Mouse (Mus musculus) midbrain, embryonic 11.5 days (tissue): ENCODE data around the gene Fut11. TPM values are rescaled to one million over a fixed set of nuclear protein-coding genes. Genes with fewer than 3 reads are reported as not detected.

Experiments
- ATAC-seq: fragments of 200-750 bp; cut with Nextera tagmentation; 2 replicates; pipeline ENCODE4 v1.8.0; 2017; ENCODE audit warnings: moderate TSS enrichment, moderate library complexity; ENCODE audit not compliant: low FRiP score
- DNase-seq: peaks from one replicate; pipeline ENCODE4 v3.0.0; 2015; ENCODE audit warnings: low spot score; ENCODE audit errors: missing footprints
- H3K27ac ChIP-seq: fragments of 300-500 bp; sonication (generic); 2 replicates; pipeline ENCODE4 v1.5.1; 2014; ENCODE audit warnings: low read depth, low read length
- H3K27me3 ChIP-seq: fragments of 300-500 bp; sonication (generic); 2 replicates; pipeline ENCODE4 v1.6.1; 2014; ENCODE audit warnings: mild to moderate bottlenecking, low read length, moderate library complexity, mixed read lengths; ENCODE audit not compliant: control insufficient read depth, insufficient read depth
- H3K36me3 ChIP-seq: fragments of 300-500 bp; sonication (generic); 2 replicates; pipeline ENCODE4 v1.6.1; 2014; ENCODE audit warnings: mild to moderate bottlenecking, low read length, moderate library complexity, mixed read lengths; ENCODE audit not compliant: control insufficient read depth, insufficient read depth
- H3K4me1 ChIP-seq: fragments of 300-500 bp; sonication (generic); 2 replicates; pipeline ENCODE4 v1.6.1; 2014; ENCODE audit warnings: low read length; ENCODE audit not compliant: control insufficient read depth, insufficient read depth
- H3K4me2 ChIP-seq: fragments of 300-500 bp; sonication (generic); 2 replicates; pipeline ENCODE4 v1.6.1; 2014; ENCODE audit warnings: mild to moderate bottlenecking, moderate library complexity
- H3K4me3 ChIP-seq: fragments of 300-500 bp; sonication (generic); 2 replicates; pipeline ENCODE4 v1.5.1; 2014; ENCODE audit warnings: low read depth, low read length
- H3K9ac ChIP-seq: fragments of 300-500 bp; sonication (generic); 2 replicates; pipeline ENCODE4 v1.6.1; 2014; ENCODE audit warnings: low read length
- H3K9me3 ChIP-seq: fragments of 300-500 bp; sonication (generic); 2 replicates; pipeline ENCODE4 v1.6.1; 2016; ENCODE audit warnings: low read length; ENCODE audit not compliant: control insufficient read depth
- WGBS: fragments of 180-500 bp; shearing (Covaris S2); extraction: QIAGEN DNeasy Blood & Tissue Kit; methylation state at CpG from one replicate; pipeline ENCODE4 v1.1.7; 2014; 5-methylcytosine and 5-hydroxymethylcytosine counted together
- polyA plus RNA-seq: library from polyadenylated mRNA; unstranded; fragments of >200 nt; fragmentation: Nextera tagmentation; extraction: Ambion mirVana; gene quantifications from 2 replicates; pipeline ENCODE4 v1.2.1, GENCODE M21; 2014

The Fut11 gene
- polyA plus RNA-seq, 1 experiment from 2014 or later, result 20.7 TPM

- WGBS, result 91% methylated on average over 4 of the region's 4 CpGs
- DNase-seq, result no peak
- H3K27ac ChIP-seq, result no peak overlapping the region
- H3K4me2 ChIP-seq, result no peak overlapping the region
- no peaks in the 10 kb centered on the region for H3K27me3 ChIP-seq
- no peaks in the 10 kb centered on the region for H3K9me3 ChIP-seq
- no peak overlapping the region for H3K9ac ChIP-seq
- H3K4me1 ChIP-seq, result no peaks in the 10 kb centered on the region
- peaks cover 49% of the 10 kb centered on the region for H3K36me3 ChIP-seq
- no peak overlapping the region for H3K4me3 ChIP-seq
- ATAC-seq, result no peak
Observed at GRCm38 (mm10) chr14:20721371-20721770, 26.6 kb downstream of the Fut11 start.

GRCm38 (mm10) chr14:20723006-20723405 lies 28.2 kb downstream of the Fut11 start:
- Histone ChIP-seq H3K4me2 (no peak overlapping the region), H3K9me3 (no peaks in the 10 kb centered on the region), H3K4me1 (no peaks in the 10 kb centered on the region), H3K27ac (no peak overlapping the region), H3K4me3 (no peak overlapping the region), H3K9ac (no peak overlapping the region), H3K36me3 (peaks cover 48% of the 10 kb centered on the region), H3K27me3 (no peaks in the 10 kb centered on the region)
- DNase-seq (no peak), ATAC-seq (no peak)
- 93% methylated on average over 12 of the region's 12 CpGs for WGBS

- peak; percentile 31; the same call in 1 of the 2 replicates for ATAC-seq
- Histone ChIP-seq H3K27ac (no peak overlapping the region), H3K4me1 (no peaks in the 10 kb centered on the region), H3K4me3 (no peak overlapping the region), H3K4me2 (no peak overlapping the region), H3K9me3 (no peaks in the 10 kb centered on the region), H3K36me3 (peaks cover 47% of the 10 kb centered on the region), H3K9ac (no peak overlapping the region), H3K27me3 (no peaks in the 10 kb centered on the region)
- DNase-seq, result peak; percentile 95
- 46% methylated on average over 5 of the region's 5 CpGs for WGBS
Observed at GRCm38 (mm10) chr14:20724043-20724442, 29.3 kb downstream of the Fut11 start.

GRCm38 (mm10) chr14:20725660-20726339 lies 31.0 kb downstream of the Fut11 start:
- DNase-seq (no peak), ATAC-seq (no peak)
- no peak overlapping the region for H3K9ac ChIP-seq
- H3K4me1 ChIP-seq, result no peaks in the 10 kb centered on the region
- H3K27me3 ChIP-seq, result no peaks in the 10 kb centered on the region
- no peak overlapping the region for H3K4me2 ChIP-seq
- H3K4me3 ChIP-seq, result no peak overlapping the region
- H3K27ac ChIP-seq, result no peak overlapping the region
- H3K36me3 ChIP-seq, result peaks cover 46% of the 10 kb centered on the region
- H3K9me3 ChIP-seq, result no peaks in the 10 kb centered on the region
- 88% methylated on average over 6 of the region's 6 CpGs for WGBS

- ATAC-seq, result no peak
- Histone ChIP-seq H3K36me3 (peaks cover 18% of the 10 kb centered on the region), H3K4me3 (no peak overlapping the region), H3K9ac (no peak overlapping the region), H3K9me3 (no peaks in the 10 kb centered on the region), H3K4me1 (peaks cover 7% of the 10 kb centered on the region), H3K27me3 (no peaks in the 10 kb centered on the region), H3K27ac (no peak overlapping the region), H3K4me2 (no peak overlapping the region)
- WGBS, result 90% methylated on average over 9 of the region's 9 CpGs
- DNase-seq, result no peak
Observed at GRCm38 (mm10) chr14:20729871-20730270, 35.1 kb downstream of the Fut11 start.

GRCm38 (mm10) chr14:20730853-20731602 lies 36.3 kb downstream of the Fut11 start:
- no peak for ATAC-seq
- DNase-seq, result no peak
- Histone ChIP-seq H3K4me3 (no peak overlapping the region), H3K4me2 (no peak overlapping the region), H3K4me1 (peaks cover 7% of the 10 kb centered on the region), H3K36me3 (peaks cover 15% of the 10 kb centered on the region), H3K27me3 (no peaks in the 10 kb centered on the region), H3K9me3 (no peaks in the 10 kb centered on the region), H3K9ac (no peak overlapping the region), H3K27ac (no peak overlapping the region)
- WGBS, result 91% methylated on average over 9 of the region's 9 CpGs

- H3K27ac ChIP-seq, result no peak overlapping the region
- H3K9me3 ChIP-seq, result no peaks in the 10 kb centered on the region
Observed at GRCm38 (mm10) chr14:20733041-20733951, 38.5 kb downstream of the Fut11 start.

GRCm38 (mm10) chr14:20733952-20734774 lies 39.4 kb downstream of the Fut11 start, which contains the start of gene Ndst2:
Ndst2 (minus strand) TSS chr14:20734562.
- H3K9ac ChIP-seq, result peak within 1 kb of the TSS; percentile 93
- no peaks in the 10 kb centered on the region for H3K27me3 ChIP-seq
- peak within 1 kb of the TSS; percentile 84 for H3K4me3 ChIP-seq
- peak within 1 kb of the TSS; percentile 65 for H3K27ac ChIP-seq
- H3K4me1 ChIP-seq, result peaks cover 7% of the 10 kb centered on the region
- peaks cover 10% of the 10 kb centered on the region for H3K36me3 ChIP-seq
- no peaks in the 10 kb centered on the region for H3K9me3 ChIP-seq
- peak; percentile 98 for ATAC-seq
- H3K4me2 ChIP-seq, result peak within 1 kb of the TSS; percentile 91
- DNase-seq, result peak; percentile 99
- WGBS, result under 1% methylated on average over 77 of the region's 81 CpGs

More at GRCm38 (mm10) chr14:20733041-20733951, 38.5 kb downstream of the Fut11 start:
- Histone ChIP-seq H3K4me1 (peaks cover 7% of the 10 kb centered on the region), H3K4me3 (peak overlapping the region; percentile 84), H3K4me2 (peak overlapping the region; percentile 91), H3K36me3 (peaks cover 7% of the 10 kb centered on the region; the same call in 1 of the 2 replicates), H3K27me3 (no peaks in the 10 kb centered on the region), H3K9ac (peak overlapping the region; percentile 93)
- ATAC-seq (peak; percentile 6), DNase-seq (no peak)
- WGBS, result 54% methylated on average over 12 of the region's 12 CpGs
